Comparison of ENCODE assay signal across 8 mouse cellular contexts in the genomic region with DNA sequence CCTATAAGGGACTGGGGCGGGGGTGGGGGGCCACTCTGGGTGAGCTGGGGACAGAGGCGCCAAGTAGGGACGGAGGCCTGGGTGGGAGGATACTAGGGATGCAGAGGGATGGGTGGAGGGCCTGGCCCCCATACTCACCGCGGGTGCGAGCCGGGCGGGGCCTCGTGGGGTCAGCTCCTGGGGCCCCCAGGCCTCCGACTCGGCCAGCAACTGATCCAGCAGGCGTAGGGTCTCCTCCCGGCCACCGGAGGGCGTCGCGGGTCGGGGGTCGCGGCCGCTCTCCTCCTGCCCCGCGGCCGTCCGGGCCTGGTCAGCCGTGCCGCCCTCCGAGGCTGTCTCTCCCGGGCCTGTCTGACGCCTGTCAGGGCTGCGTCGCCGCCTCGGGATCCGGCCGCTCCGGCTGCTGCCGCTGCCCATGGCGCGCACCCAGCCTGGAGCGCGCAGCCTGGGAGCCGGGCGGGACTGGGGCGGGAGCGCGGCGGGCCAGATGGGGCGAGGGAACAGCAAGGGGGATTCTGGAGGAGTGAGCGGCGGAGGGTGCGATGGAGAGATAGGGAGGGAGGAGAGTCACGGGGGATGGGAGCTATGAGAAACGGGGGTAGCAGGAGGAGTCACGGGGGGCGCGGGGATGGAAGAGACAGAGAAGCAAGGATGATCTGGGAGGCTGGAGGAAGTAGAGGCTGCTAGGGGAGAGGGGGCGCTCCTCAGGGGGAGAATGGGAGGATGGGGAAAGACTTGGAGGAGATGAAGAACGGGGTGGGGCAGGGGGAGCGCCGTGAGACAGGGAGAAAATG. TPM values are rescaled to one million over a fixed set of nuclear protein-coding genes. Genes with fewer than 3 reads are reported as not detected.
DNase-seq lines count a peak whose midpoint lies in the region; ATAC-seq and TF ChIP-seq lines count a peak whose summit lies in the region.

No protein-coding gene starts in this region.

- peak overlapping the region; percentile 82 for H3K9ac ChIP-seq in kidney, embryonic 16.5 days (replicated peaks; ENCODE audit: low read length)
- peak overlapping the region; percentile 51; the same call in 1 of the 2 replicates for H3K9ac ChIP-seq in stomach, embryonic 15.5 days

- under 1% methylated on average over 54 of the region's 61 CpGs for WGBS in kidney, embryonic 16.5 days
- 3% methylated on average over 59 of the region's 61 CpGs for WGBS in stomach, embryonic 15.5 days

- peaks cover 32% of the 10 kb centered on the region for H3K4me1 ChIP-seq in kidney, embryonic 16.5 days (ENCODE audit: insufficient read depth, low read length)
- peaks cover 31% of the 10 kb centered on the region for H3K4me1 ChIP-seq in stomach, embryonic 15.5 days

- DNase-seq in left cerebral cortex, adult 2 months (ENCODE audit: extremely low spot score in 1 of 2, low spot score in 2 of 2) = peak; percentile 33 to 43
- no peak for DNase-seq in left cerebral cortex, adult 9 months (ENCODE audit: low spot score in 2 of 2)
- peak; percentile 49 for DNase-seq in brain, adult 2 months (ENCODE audit: low read depth, low spot score)
- peak; percentile 47 for DNase-seq in lung, postnatal 10 days
- DNase-seq in T-cell, adult 2 months (ENCODE audit: low spot score) = no peak

- peaks cover 11% of the 10 kb centered on the region; the same call in 1 of the 2 replicates for H3K27me3 ChIP-seq in kidney, embryonic 16.5 days (ENCODE audit: insufficient read depth, low read length)
- H3K27me3 ChIP-seq in stomach, embryonic 15.5 days (replicated peaks) = 0 out of 2 replicates have a peak, but pooled peaks cover 11% of the 10 kb centered on the region

- H3K4me2 ChIP-seq in kidney, embryonic 16.5 days (replicated peaks; ENCODE audit: low read depth, low read length) = peak overlapping the region; percentile 92
- peak overlapping the region; percentile 97 for H3K4me2 ChIP-seq in stomach, embryonic 15.5 days

- no peaks in the 10 kb centered on the region for H3K9me3 ChIP-seq in kidney, embryonic 16.5 days (ENCODE audit: low read length)
- no peaks in the 10 kb centered on the region for H3K9me3 ChIP-seq in stomach, embryonic 15.5 days

- peak overlapping the region; percentile 74 for H3K4me3 ChIP-seq in left cerebral cortex, adult 2 months
- peak overlapping the region; percentile 63 for H3K4me3 ChIP-seq in kidney, embryonic 16.5 days (ENCODE audit: low read length)
- peak overlapping the region; percentile 62 for H3K4me3 ChIP-seq in stomach, embryonic 15.5 days (replicated peaks)

- peak; percentile 19; the same call in 1 of the 2 replicates for TF ChIP-seq CTCF in left cerebral cortex, adult 2 months (IDR thresholded peaks at IDR 0.05)

- intact Hi-C loops in left cerebral cortex, adult 2 months (cut with DNase I) = no loop called here

- H3K27ac ChIP-seq in left cerebral cortex, adult 2 months = peak overlapping the region; percentile 91
- H3K27ac ChIP-seq in kidney, embryonic 16.5 days (ENCODE audit: low read length) = peak overlapping the region; percentile 86
- H3K27ac ChIP-seq in stomach, embryonic 15.5 days = no peak overlapping the region; the same call in 1 of the 2 replicates

- peak; percentile 24; the same call in 1 of the 2 replicates for ATAC-seq in granulocyte monocyte progenitor cell, adult 5-6 weeks (replicated peaks; ENCODE audit: poor library complexity, severe bottlenecking)
- peak; percentile 19 for ATAC-seq in kidney, embryonic 16.5 days (ENCODE audit: low FRiP score, low TSS enrichment)
- peak; percentile 24; the same call in 1 of the 2 replicates for ATAC-seq in stomach, embryonic 15.5 days (ENCODE audit: insufficient read depth, low FRiP score, low read depth)

- no peaks in the 10 kb centered on the region for H3K36me3 ChIP-seq in kidney, embryonic 16.5 days (ENCODE audit: insufficient read depth, low read length)
- no peaks in the 10 kb centered on the region for H3K36me3 ChIP-seq in stomach, embryonic 15.5 days

RNA-seq across cellular contexts. Expression of gene Cys1, which starts 0.9 kb away (rescaled TPM):
- 10 to 100 TPM; 15.2 to 20.0 TPM for total RNA-seq in left cerebral cortex, adult 2 months (2021)
- total RNA-seq in granulocyte monocyte progenitor cell, adult 5-6 weeks (2014; fragmentation: Nextera tagmentation) = not detected in 2 replicates
- not detected in 2 replicates for total RNA-seq in granulocyte monocyte progenitor cell, adult 5-6 weeks (2017)
- polyA plus RNA-seq in kidney, embryonic 16.5 days (2015; fragmentation: Nextera tagmentation; extraction: Ambion mirVana) = 11.1 and 13.2 TPM in 2 replicates
- 2.4 and 3.0 TPM in 2 replicates for polyA plus RNA-seq in stomach, embryonic 15.5 days (2015; fragmentation: Nextera tagmentation; extraction: Ambion mirVana)

RNA-seq across cellular contexts. Expression of gene Rrm2, which starts 27.4 kb away (rescaled TPM):
- total RNA-seq in left cerebral cortex, adult 2 months (2021) = 1 to 10 TPM; 1.9 to 2.2 TPM
- 132 and 162 TPM in 2 replicates for total RNA-seq in granulocyte monocyte progenitor cell, adult 5-6 weeks (2014; fragmentation: Nextera tagmentation)
- 130 and 144 TPM in 2 replicates for total RNA-seq in granulocyte monocyte progenitor cell, adult 5-6 weeks (2017)
- polyA plus RNA-seq in kidney, embryonic 16.5 days (2015; fragmentation: Nextera tagmentation; extraction: Ambion mirVana) = 215 and 225 TPM in 2 replicates
- polyA plus RNA-seq in stomach, embryonic 15.5 days (2015; fragmentation: Nextera tagmentation; extraction: Ambion mirVana) = 172 and 175 TPM in 2 replicates

RNA-seq across cellular contexts. Expression of gene Klf11, which starts 29.6 kb away (rescaled TPM):
- 1 to 10 TPM; 5.1 to 7.8 TPM for total RNA-seq in left cerebral cortex, adult 2 months (2021)
- total RNA-seq in granulocyte monocyte progenitor cell, adult 5-6 weeks (2014; fragmentation: Nextera tagmentation) = 7.1 and 13.2 TPM in 2 replicates
- 10.0 and 12.7 TPM in 2 replicates for total RNA-seq in granulocyte monocyte progenitor cell, adult 5-6 weeks (2017)
- polyA plus RNA-seq in kidney, embryonic 16.5 days (2015; fragmentation: Nextera tagmentation; extraction: Ambion mirVana) = 15.6 and 17.0 TPM in 2 replicates
- polyA plus RNA-seq in stomach, embryonic 15.5 days (2015; fragmentation: Nextera tagmentation; extraction: Ambion mirVana) = 11.2 and 12.0 TPM in 2 replicates

Comparison
In these comparisons a context has a peak if more than half of its experiments do, and no peak if none do; other contexts are left out.
1. DNase-seq: peak in left cerebral cortex, adult 2 months (2 of 2), brain, adult 2 months (single experiment) and lung, postnatal 10 days (single experiment); none in left cerebral cortex, adult 9 months (0 of 2) and T-cell, adult 2 months (single experiment).
2. RNA of gene Cys1, which starts 0.9 kb away (total RNA-seq): 15.2 to 20.0 TPM in left cerebral cortex, adult 2 months; not detected in granulocyte monocyte progenitor cell, adult 5-6 weeks; every median in the first group is over 10 times any median in the second.
3. RNA of gene Rrm2, which starts 27.4 kb away (total RNA-seq): 130 to 162 TPM in granulocyte monocyte progenitor cell, adult 5-6 weeks; 1.9 to 2.2 TPM in left cerebral cortex, adult 2 months; every median in the first group is over 10 times any median in the second.
4. Peak in every context shown above with its lines, with median percentiles within 50 percentile points of each other: H3K4me3 ChIP-seq and ATAC-seq.